Mouse (Mus musculus) neural tube, embryonic 13.5 days (tissue): Measurements from ENCODE around the gene Pgbd1. TPM values are rescaled to one million over a fixed set of nuclear protein-coding genes. Genes with fewer than 3 reads are reported as not detected.
A peak's percentile ranks its signal among the peaks of the same experiment; 100 is the strongest.

Experiments
- ATAC-seq: fragments of 200-750 bp; cut with Nextera tagmentation; 2 replicates; pipeline ENCODE4 v1.8.0; 2017; ENCODE audit warnings: low read depth, mild to moderate bottlenecking, moderate TSS enrichment, moderate library complexity
- H3K27ac ChIP-seq: fragments of 300-500 bp; sonication (generic); replicated peaks from 2 replicates; pipeline ENCODE4 v1.5.1; 2015; ENCODE audit warnings: moderate library complexity, mild to moderate bottlenecking, inconsistent platforms
- H3K27me3 ChIP-seq: fragments of 300-500 bp; sonication (generic); 2 replicates; pipeline ENCODE4 v1.6.1; 2015; ENCODE audit warnings: mild to moderate bottlenecking, inconsistent platforms
- H3K36me3 ChIP-seq: fragments of 300-500 bp; sonication (generic); 2 replicates; pipeline ENCODE4 v1.6.1; 2015; ENCODE audit warnings: mild to moderate bottlenecking, inconsistent platforms
- H3K4me1 ChIP-seq: fragments of 300-500 bp; sonication (generic); replicated peaks from 2 replicates; pipeline ENCODE4 v1.6.1; 2015; ENCODE audit warnings: inconsistent platforms
- H3K4me2 ChIP-seq: fragments of 300-500 bp; sonication (generic); 2 replicates; pipeline ENCODE4 v1.6.1; 2015; ENCODE audit warnings: inconsistent platforms, mild to moderate bottlenecking, moderate library complexity
- H3K4me3 ChIP-seq: fragments of 300-500 bp; sonication (generic); 2 replicates; pipeline ENCODE4 v1.5.1; 2015; ENCODE audit warnings: mild to moderate bottlenecking, inconsistent platforms
- H3K9ac ChIP-seq: fragments of 300-500 bp; sonication (generic); 2 replicates; pipeline ENCODE4 v1.6.1; 2015; ENCODE audit warnings: moderate library complexity, mild to moderate bottlenecking, inconsistent platforms
- H3K9me3 ChIP-seq: fragments of 300-500 bp; sonication (generic); 2 replicates; pipeline ENCODE4 v1.6.1; 2016; ENCODE audit warnings: inconsistent platforms
- WGBS: fragments of 180-500 bp; shearing (Covaris S2); methylation state at CpG from one replicate; pipeline ENCODE4 v1.1.7; 2015; 5-methylcytosine and 5-hydroxymethylcytosine counted together
- microRNA counts: library from miRNA; unstranded; fragments of <30 nt; microRNA quantifications from one replicate; lab custom pipeline; 2016
- microRNA-seq: library from miRNA; unstranded; fragments of <30 nt; microRNA quantifications from one replicate; pipeline ENCODE4, GENCODE M21; 2016
- polyA plus RNA-seq: library from polyadenylated mRNA; unstranded; fragments of >200 nt; fragmentation: Nextera tagmentation; extraction: Ambion mirVana; gene quantifications from 2 replicates; pipeline ENCODE4 v1.2.1, GENCODE M21; 2015

Gene Pgbd1
- polyA plus RNA-seq, 1 experiment from 2014 or later, result 3.4 TPM

GRCm38 (mm10) chr13:21377773-21378172 is 63.1 kb downstream of the Pgbd1 start:
- no peak overlapping the region for H3K4me2 ChIP-seq
- H3K9me3 ChIP-seq, result no peaks in the 10 kb centered on the region
- H3K27ac ChIP-seq, result no peak overlapping the region
- H3K4me3 ChIP-seq, result no peak overlapping the region
- no peak overlapping the region for H3K9ac ChIP-seq
- no peak for ATAC-seq
- no peaks in the 10 kb centered on the region for H3K27me3 ChIP-seq
- WGBS, result 83% methylated on average over 2 of the region's 2 CpGs
- no peaks in the 10 kb centered on the region for H3K4me1 ChIP-seq
- H3K36me3 ChIP-seq, result peaks cover 5% of the 10 kb centered on the region; the same call in 1 of the 2 replicates

- 86% methylated on average over 2 of the region's 2 CpGs for WGBS
- ATAC-seq, result no peak
- H3K9me3 ChIP-seq, result no peaks in the 10 kb centered on the region
- H3K4me1 ChIP-seq, result no peaks in the 10 kb centered on the region
- H3K27ac ChIP-seq, result no peak overlapping the region
- no peak overlapping the region for H3K4me3 ChIP-seq
- H3K9ac ChIP-seq, result no peak overlapping the region
- H3K36me3 ChIP-seq, result peaks cover 38% of the 10 kb centered on the region
- no peak overlapping the region for H3K4me2 ChIP-seq
- no peaks in the 10 kb centered on the region for H3K27me3 ChIP-seq
These were observed 68.2 kb downstream of the Pgbd1 start for GRCm38 (mm10) chr13:21372700-21373099.

MicroRNA genes within 50 kb of the gene (microRNA counts, 519-probe panel; counts per million panel counts)
- 3,875 counts per million, percentile 61 among the panel's probes with 10 or more counts for microRNA mmu-miR-1896 (lab: Ali Mortazavi, UCI)

Small RNA genes within 50 kb of the gene (microRNA-seq; reads per million reads assigned to microRNA genes)
- not detected for gene Mir1896
- gene Mir6942, result not detected

Other genes starting within 250 kb of the Pgbd1 start
- not detected in 2 replicates for gene Gpx5, start 148.3 kb downstream of the Pgbd1 start, polyA plus RNA-seq
- not detected in 2 replicates for gene Gpx6, start 128.9 kb downstream of the Pgbd1 start, polyA plus RNA-seq
- not detected in 2 replicates for gene Olfr1367, start 94.1 kb downstream of the Pgbd1 start, polyA plus RNA-seq
- gene Zscan12, start 78.2 kb downstream of the Pgbd1 start, polyA plus RNA-seq, result 13.8 and 14.4 TPM in 2 replicates
- gene Zkscan3, start 38.3 kb downstream of the Pgbd1 start, polyA plus RNA-seq, result 72.1 and 84.0 TPM in 2 replicates
- gene Zscan26, start 12.7 kb upstream of the Pgbd1 start, polyA plus RNA-seq, result 23.5 and 27.9 TPM in 2 replicates
- gene Nkapl, start 27.5 kb upstream of the Pgbd1 start, polyA plus RNA-seq, result 3.2 and 3.9 TPM in 2 replicates
- gene Zkscan4, start 37.8 kb upstream of the Pgbd1 start, polyA plus RNA-seq, result 8.9 and 9.0 TPM in 2 replicates
- not detected in 2 replicates for gene Gm10065, start 38.4 kb upstream of the Pgbd1 start, polyA plus RNA-seq
- gene AK157302, start 54.2 kb upstream of the Pgbd1 start, polyA plus RNA-seq, result 0.71 and 0.96 TPM in 2 replicates
- gene Gm11273, start 60.4 kb upstream of the Pgbd1 start, polyA plus RNA-seq, result 9.0 and 17.5 TPM in 2 replicates
- gene Zkscan8, start 90.1 kb upstream of the Pgbd1 start, polyA plus RNA-seq, result 5.2 and 5.6 TPM in 2 replicates
- 0.13 and 0.32 TPM in 2 replicates for gene Olfr1366, start 101.8 kb upstream of the Pgbd1 start, polyA plus RNA-seq
- gene Olfr1535, start 118.8 kb upstream of the Pgbd1 start, polyA plus RNA-seq, result not detected in 2 replicates
- not detected in 2 replicates for gene Olfr1364, start 140.7 kb upstream of the Pgbd1 start, polyA plus RNA-seq
- not detected in 2 replicates for gene Olfr1362, start 173.0 kb upstream of the Pgbd1 start, polyA plus RNA-seq
- 0.07 TPM in 1 of 2 replicates, not detected in the other for gene Olfr11, start 201.5 kb upstream of the Pgbd1 start, polyA plus RNA-seq
- not detected in 2 replicates for gene Olfr1361, start 222.3 kb upstream of the Pgbd1 start, polyA plus RNA-seq
- gene Olfr1360, start 236.3 kb upstream of the Pgbd1 start, polyA plus RNA-seq, result not detected in 2 replicates